Mouse (Mus musculus) layer of hippocampus, postnatal 25 days (tissue): ENCODE data around the gene Lrba. TPM values are rescaled to one million over a fixed set of nuclear protein-coding genes. Genes with fewer than 3 reads are reported as not detected.

Experiments used
- DNase-seq, 2 experiments: peaks; one replicate each; pipeline ENCODE4 v3.0.0; 2022; ENCODE audit warnings: mixed read lengths in 2 of 2, low spot score in 1 of 2; ENCODE audit errors: extremely low spot score in 1 of 2
- total RNA-seq, 2 experiments: library from RNA; stranded (reverse); gene quantifications; 2 replicates each; pipeline ENCODE4 v1.2.3; 2021

The Lrba gene
- total RNA-seq, 2 experiments from 2014 or later = 23.9 to 27.4 TPM

DNA sequence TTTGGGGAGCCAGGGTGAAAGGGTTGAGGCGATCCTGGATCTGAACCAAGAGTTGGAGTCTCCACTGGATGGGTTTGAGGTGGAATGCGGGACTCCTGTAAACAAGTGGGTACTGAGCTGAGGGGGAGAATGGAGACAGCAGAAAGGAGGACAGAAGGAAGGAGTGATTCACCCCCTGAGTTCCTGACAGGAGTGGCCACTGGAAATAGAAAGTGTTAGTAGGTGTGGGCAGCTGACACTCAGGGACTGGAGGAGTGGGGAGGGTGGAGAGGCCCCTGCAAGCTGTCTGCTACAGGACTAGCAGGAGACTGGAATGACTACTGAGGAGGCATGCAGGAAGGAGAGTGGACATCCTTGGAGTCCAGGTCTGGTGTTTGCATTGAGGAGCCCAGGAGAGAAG, 422.3 kb downstream of the Lrba start:
- no peak for DNase-seq

DNA sequence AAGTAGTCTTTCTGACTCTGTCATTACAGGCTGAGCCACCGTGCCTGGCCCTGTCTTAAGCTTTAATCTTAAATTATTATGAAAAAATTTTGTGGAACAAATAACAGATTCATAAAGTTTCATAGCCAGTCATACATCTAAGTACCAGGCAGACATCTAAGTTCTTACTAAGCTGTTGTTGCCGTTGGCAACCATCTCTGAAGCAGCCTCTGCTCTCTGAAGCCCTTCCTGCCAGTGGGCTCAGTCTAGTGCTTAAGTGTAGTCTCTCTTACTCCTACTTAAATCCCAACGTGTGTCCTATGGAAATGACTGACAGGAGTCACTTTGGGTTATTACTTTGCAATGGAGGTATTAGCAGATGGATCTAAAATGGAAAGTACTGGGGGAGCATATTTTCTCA, 426.5 kb downstream of the Lrba start:
- DNase-seq = no peak

DNA sequence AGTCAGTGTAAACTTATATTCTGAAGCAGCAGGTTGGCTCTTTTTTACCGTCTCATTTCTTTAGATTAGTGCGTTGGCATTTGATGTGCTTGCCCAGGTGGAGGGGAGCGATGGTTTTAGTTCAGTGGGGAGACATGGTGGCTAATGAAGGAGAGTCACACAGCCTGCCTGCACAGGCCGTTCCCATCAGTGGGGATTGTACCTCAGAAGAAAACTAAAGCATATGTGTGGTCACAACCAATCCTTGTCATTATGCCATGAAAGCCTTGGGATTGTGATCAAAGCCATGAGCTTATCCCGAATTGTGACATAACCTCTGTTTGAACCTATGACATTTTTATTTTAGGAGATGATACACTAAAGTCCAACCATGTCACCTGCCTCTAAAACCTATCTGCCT, 434.8 kb downstream of the Lrba start:
- DNase-seq = no peak

DNA sequence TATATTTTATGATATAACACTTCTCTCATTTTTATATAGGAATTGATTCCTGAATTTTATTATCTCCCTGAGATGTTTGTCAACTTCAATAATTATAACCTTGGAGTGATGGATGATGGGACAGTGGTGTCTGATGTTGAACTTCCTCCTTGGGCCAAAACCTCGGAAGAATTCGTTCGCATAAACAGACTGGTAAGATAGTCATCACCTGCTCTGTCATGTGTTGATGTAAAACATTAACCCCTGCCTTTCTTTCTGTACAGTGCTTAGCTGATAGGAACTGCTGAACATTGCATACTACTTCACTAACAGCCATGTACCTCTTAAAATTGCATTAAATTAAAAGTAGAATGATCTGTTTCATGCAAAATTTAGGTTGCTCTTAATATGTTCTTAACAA, 439.9 kb downstream of the Lrba start:
- no peak for DNase-seq

DNA sequence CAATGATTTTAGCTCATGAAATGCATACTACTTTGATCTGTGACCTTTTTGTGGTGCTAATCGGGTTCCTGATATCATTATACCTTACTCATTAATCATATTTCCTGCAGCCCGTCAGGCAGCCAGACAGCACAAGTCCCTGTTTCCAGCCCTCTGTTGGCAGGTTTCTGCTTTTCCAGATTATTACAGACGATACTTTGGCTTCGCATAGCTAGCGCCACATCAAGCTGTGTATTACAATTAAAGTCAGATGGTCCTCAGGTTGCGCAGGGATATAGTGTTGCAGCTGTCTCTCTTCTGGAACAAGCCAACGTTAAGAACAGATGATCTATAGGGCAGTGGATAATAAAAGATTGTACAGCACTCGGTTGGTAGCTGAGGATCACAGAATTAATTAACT, 443.7 kb downstream of the Lrba start:
- no peak for DNase-seq

DNA sequence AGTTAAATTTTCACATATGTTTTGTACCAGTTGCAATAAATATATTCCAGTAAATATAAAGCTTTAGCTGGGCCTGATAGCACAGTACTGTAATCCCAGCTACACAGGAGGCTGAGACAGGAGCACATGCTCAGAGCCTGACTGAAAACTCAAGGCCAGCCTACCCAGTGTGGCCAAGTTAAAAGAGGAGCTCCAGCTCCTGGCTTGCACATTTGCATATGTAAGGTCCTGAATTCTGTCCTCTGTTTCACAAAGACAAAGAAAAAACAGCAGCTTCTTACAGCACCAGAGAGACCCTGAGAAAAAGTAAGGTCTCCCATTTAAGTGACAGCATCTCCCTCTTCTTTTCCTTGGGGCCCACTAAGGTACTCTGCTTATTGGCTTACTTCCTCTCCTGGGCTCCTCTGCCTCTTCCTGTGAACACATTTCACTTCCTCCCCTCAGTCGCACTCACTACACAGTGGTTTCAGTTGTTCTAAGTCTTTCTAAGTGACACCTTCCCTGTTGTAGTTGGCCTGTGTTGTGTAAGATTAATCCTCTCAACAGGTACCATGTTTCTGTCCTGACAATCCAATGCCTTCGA, 453.2 kb downstream of the Lrba start:
- DNase-seq = no peak

DNA sequence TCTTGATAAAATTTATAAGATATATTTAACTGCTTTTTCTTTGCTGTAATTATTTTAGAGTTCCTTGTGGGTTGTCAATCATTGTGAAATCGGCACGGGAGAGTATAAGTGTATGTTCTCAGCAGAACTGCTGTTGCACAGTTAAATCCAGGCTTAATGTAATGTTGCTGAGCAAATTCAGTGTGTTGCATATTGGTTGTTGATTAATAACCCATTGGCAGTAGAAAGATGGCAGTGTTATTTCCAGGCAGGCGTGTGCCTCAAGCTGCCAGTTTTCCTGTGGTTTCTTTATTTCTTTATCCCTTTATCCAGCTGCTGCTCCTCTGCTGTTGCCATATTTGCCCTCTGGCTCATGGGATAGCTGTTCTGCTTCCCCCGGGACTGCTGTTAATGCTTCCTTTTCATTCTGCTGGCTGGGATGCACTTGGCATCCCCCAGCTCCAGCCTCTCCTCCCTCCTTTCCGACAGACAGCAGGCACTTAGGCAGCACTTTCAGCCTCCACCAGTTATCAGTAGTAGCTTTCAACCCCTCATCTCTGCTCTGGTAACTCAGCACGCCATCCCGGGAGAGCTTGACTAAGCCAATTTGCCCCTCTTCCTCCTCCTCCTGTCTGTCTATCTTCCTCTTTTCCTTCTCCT, 463.2 kb downstream of the Lrba start:
- no peak for DNase-seq

DNA sequence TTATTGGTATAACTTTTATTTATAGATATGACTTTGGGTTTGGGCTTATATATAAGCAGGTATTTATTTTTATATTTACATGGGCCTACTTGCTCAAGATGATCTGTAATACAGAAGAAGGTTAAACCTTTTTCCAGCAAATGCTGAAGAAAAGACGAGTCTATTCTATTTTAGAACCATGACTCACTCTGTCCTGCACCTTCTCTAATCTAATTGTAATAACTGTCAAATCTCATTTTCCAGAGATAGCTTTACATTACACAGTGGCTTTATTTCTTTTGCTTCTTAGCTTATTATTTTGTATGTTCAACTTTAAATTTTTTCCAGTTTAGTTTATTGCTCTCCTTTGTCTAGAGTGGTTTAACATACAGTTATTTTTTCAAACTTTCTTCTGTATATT, 464.0 kb downstream of the Lrba start:
- no peak for DNase-seq

DNA sequence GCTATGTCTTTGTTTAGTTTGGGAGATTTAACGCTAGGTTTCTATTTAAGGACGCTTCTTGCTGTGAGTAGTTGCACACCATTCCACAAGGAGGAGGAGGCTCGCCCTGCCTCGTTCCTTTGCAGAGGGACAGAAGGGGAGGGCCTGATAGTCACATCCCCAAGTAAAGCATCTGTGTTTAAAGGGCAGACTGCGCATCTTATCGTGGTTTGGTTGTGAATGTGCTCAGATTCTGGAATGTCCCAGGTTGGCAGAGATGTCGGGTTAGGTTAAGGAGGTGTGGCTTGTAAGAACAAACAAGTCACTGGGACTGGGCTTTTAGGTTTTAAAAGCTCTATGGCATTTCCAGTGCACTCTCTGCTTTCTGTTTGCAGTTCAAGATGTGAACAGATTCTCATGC, 464.8 kb downstream of the Lrba start:
- no peak for DNase-seq

DNA sequence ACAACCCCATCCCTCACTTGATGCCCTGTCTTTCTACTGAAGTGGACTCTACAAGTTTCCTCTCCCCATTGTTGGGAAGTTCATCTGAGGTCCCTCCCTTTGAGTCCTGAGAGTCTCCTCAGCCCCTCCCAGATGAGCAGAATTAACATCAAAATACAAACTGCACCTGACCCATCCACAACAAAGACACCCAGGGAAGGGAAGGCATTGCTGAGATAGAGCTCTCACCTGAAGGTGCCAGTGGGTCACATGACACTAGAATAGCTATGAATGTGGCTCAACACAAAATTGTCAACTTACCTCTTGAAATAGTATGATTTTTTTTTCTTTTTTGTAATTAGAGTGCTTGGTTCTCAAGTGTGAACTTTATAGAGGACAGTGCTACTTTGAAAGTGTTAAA, 468.3 kb downstream of the Lrba start:
- no peak for DNase-seq

DNA sequence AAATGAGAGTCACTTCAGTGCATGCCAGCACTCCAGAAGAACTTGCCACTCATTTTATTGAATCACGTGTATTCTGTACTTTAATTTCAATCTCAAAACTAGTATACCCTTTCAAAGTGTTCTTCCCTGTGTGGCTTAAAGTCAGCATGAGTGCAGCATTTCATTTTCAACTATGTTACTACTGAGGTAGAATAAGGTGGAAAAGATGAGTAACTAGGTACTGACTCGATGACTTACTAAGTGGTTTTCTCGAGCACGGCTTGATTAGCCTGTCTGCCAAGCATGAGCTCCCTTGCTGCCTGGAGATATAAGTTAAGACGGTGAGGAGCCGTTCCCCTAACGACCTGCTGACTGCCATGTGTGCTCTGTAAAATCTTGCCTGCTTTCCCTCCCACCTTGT, 469.1 kb downstream of the Lrba start:
- DNase-seq = no peak

DNA sequence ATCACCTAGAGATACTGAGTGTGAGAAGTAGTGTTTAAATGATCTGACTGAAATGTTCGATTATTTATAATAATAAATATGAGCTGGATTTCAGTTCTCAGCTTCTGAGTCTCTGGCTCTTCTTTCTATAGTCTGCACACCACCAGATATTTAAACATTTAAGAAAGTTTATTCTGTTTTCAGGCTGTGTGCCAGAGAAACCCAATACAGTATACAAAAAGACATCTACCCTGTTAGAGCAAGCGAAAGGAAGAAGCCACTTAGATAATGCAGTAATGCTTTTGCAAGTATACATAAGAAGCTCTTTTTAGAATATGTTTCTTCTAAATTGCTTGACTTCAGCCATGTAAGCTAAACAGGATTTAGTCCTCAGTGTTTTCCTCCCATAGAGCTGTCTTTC, 474.5 kb downstream of the Lrba start:
- no peak for DNase-seq

DNA sequence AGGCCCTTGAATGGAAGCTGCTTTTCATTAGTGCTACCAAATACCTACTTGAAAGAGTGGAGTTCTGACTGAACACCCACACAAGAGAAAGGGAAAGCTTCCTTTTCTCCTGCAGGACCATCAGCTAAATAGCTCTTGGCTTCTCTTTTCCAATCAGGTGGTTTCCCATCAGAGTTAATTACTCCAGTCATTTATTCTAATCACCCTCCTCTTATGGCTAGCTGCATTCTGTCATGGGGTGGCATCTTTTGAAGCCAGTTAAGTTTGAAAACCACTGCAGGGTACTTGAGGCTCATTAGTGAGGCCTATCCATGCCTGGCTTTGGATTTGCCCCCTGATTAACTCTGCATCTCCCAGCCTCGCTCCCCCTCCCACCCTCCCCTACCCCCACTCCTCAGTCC, 476.7 kb downstream of the Lrba start:
- no peak for DNase-seq

DNA sequence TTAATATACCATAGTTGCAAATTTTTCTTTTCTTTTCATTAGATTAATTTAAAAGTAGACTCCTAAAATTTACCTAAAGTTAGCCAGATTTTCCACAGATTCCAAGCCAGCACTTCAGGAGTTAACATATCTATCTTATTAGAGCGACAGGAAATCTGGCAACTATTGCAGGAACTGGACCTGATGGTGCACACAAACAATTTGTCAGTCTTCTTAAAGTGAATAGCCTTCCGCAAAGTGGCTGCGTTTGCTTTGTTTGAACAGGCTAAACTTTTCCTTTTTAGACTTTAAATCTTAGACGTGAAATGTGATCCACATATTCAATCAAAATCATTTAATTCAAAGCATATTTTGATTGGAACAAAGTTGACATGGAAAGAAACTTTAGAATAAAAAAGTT, 485.0 kb downstream of the Lrba start:
- no peak for DNase-seq

DNA sequence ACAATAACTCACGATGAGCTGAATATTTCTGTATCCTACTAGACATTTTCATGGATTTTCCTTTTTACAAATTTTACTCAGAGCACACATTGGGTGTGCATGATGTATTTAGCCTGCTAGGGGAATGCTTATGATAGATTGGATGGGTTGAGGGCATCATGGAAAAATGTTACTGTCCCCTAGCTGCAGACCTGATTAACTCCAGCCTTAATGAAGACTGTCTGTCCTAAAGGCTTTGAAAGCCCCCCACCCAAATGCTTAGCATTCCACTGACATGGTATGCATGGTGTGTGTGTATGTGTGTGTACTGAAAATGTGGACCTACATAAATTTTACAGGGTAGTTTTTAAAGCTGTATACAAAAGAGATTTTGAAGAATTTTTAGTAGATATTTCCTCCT, 487.1 kb downstream of the Lrba start:
- no peak for DNase-seq

DNA sequence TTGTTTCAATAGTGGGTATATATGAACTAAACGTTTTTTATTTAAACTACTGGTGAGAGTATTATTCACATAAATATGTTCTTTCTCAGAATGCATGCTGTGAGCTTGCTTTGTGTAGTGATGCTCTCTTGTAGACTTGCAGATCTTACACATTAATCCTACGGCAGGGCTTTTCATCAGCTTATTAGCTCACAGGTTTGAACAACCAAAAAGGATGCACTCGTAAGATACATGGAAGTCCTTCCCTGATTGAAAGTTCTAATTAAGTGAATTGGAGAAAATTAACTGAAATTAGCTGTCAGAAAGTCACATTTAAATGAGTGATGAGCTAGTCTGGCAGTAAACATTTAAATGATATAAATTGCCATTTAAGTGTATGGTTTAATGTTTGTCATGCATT, 488.3 kb downstream of the Lrba start:
- no peak for DNase-seq

DNA sequence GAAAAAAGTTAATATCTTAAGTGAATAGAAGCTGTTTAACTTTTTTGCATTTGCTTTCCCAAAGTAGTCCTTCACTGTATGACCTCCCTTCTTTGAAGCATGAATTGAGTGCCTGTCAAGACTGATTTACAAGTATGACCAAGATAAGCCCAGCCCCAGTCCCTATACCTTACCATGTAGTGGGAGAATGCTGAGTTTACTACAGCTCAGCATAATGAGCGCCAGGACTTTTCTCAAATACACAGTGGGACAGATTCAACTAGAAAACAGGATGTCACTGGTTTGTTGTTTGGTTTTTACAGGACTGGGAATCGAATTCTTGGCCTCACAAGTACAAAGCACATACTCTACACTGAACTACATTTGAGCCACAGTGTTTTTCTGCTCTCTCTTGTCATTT, 490.0 kb downstream of the Lrba start:
- DNase-seq = no peak

DNA sequence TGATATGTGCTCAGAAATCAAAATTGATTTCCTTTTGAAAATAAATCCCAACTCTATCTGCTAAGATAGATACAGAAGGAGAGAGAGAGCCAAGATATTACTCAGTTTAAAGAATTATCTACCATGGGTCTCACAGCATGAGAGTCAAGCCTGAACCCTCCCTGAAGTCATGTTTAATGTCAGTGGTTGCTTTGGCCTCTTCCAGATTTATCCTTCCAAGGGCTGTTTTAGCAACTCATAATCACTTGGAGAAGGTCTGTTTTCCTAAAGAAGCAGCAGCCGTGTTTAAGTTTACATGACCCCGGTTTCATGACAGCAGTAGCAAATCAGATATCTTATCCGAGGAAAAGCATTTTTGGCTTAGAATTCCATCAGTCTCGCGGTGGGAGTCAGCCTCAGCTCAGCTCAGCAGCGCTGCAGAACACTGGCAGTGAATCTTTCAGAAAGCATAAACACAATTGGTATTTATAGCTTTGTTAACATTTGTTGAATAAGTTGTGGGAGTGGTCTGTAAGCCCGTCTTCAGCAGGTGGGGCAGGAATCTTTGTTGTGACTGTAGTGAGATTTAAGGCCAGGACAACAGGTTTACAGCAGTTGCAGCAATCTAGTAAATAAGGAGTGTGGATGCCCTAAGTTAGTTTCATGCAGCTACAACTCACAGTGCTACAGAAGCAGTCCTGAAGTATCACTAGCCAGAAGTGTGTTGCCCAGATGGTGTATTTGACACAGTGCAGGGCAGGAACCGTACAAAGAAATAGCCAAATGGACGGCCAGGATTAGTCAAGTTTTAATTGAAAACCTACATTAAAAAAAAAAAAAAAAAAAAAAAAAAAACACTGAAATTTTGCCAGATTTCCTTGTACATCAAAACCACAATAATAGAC, 499.2 kb downstream of the Lrba start:
- no peak for DNase-seq

DNA sequence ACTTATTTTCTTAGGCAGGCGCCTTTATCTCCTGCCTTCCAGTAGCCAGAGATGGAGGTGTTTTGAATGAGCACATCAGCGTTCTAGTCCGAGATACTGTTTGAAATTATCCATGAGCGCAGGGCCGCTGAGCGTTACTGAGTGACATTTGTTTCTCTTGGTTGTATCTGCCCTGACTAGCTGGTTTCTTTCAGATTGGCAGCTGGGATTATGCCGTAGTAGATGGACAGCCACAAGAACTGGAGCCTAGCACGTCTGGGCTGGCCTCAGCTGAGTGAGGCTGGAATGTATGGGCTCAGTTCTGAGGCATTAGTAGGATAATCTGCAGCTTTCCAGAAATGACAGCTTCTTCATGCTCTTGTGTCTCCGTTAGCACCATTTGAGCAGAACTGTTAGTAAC, 500.6 kb downstream of the Lrba start:
- no peak for DNase-seq

DNA sequence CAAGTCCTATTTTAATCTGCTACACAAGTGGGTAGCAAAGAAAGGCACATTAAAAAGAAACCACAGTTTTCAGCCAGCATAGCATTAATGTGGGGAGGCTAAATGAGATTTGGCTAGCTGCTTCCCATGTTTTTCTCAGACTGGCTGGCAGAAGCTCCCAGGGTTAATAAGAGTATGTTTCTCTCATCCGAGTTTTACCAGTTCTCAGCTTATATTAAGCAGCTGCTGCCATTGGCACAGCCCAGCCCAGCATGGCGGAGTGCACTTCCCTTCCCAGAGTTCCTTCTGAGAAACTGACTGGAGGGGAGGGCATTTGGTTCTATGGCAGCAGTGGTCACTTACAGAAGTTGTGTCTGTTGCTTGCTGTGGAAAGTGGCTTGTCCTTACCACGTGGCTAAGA, 514.4 kb downstream of the Lrba start:
- DNase-seq = no peak

DNA sequence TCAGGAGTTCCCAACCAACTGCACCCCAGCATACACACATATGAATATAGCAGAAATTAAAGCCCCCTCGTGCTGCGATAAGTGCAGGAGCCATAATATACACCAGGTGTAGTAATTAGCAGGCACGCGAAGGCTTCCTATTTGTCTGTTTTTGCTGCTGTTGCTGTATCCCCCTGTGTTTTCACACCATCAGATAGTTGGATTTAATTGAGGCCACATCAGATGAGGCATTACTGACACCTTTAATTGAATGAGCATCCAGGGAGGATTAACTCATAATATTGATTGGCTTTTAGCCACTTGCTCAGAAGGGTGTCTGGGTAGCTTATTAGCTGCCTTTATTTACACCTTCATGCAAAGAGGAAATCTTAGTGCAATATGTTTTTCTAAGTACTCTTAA, 515.3 kb downstream of the Lrba start:
- no peak for DNase-seq

DNA sequence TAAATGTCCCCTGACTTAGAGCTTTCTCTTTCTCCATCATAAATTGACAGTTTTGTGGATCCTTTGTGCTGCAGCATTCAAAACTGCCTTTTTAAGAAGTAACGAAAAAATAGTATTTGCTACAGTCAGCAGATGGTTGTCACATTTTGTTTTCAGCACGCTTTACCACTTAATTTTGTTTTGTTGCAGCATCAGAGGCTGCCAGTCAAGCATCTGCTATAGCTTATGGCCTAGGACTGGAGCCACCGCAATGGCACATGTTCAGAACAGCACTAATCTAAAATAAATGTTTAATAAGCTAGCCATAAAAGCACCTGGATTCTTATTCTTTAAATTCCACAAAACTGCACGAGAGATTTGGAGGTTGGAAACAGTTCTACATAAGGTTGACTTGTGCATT, 520.9 kb downstream of the Lrba start:
- peak in 1 of 2 experiments; percentile 29 for DNase-seq
